Mouse (Mus musculus) embryonic fibroblast, embryonic 13.5 days (primary cell): ENCODE data around the gene Tnnt3.

ENCODE experiments used
- CTCF ChIP-seq: IDR thresholded peaks from 2 replicates; pipeline ENCODE4 v1.5.1; 2011; ENCODE audit warnings: mild to moderate bottlenecking, control low read depth, low read length, moderate library complexity, borderline replicate concordance; ENCODE audit not compliant: insufficient read depth
- POLR2A ChIP-seq: IDR thresholded peaks from 2 replicates; pipeline ENCODE4 v1.6.1; 2011; ENCODE audit warnings: low read depth, mild to moderate bottlenecking, control low read depth, low read length, moderate library complexity

DNA sequence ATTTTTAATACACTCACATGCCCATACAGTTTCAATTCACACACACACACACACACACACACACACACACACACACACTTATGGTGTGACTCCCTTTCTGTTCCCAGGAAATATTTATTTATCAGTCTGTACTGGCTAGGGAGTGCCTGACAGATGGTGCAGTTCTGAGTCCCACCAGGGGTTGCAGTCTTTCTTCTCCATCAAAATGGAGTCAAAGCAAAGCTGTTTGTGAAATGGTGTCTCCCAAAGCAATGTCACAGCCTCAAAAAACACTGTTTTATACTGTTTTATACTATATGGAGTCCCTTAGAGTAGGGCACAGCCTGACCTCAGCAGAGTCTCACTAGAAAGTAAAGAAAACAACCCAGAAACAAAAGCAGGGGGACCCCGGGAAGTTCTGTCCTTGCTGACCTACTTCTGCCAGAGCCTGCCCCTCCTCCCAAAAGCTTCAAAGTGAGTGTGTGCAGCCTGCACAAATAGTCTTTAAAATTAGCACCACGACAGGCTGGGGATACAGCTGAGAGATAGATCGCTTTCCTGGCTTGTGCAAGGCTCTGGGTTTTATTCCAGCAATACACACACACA is 41.3 kb upstream of the Tnnt3 start:
- TF ChIP-seq CTCF = no peak
- TF ChIP-seq POLR2A = peak; percentile 54
